27 mouse cellular contexts compared by ENCODE assay signal in the genomic region with DNA sequence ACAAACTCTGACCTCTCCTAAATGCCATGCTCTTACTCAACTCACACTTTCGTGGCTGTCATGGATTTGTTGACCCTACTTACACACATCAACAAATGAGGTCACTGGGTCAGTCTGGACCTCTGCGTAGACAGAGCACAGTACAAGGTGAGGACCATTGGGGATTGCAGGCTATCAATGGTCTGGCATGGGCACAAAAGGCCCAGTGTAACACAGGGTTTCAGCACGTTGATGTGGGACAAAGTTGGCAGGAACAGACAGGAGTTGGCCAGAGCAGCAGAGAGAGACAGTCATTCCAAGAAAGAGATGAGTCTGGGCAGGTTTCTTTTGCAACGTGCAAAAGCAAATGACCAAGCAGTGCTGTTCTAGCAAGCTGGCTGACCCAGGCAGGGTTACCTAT. TPM values are rescaled to one million over a fixed set of nuclear protein-coding genes. Genes with fewer than 3 reads are reported as not detected.
A peak's percentile ranks its signal among the peaks of the same experiment; 100 is the strongest.
DNase-seq lines count a peak whose midpoint lies in the region; ATAC-seq and TF ChIP-seq lines count a peak whose summit lies in the region.
"Had no signal": no experiment of that assay in that cellular context is flagged by ENCODE, and none has a peak within 500 bp of the region (broad histone marks: within the 10 kb centered on the region; RNA-seq: fewer than 3 reads in every experiment).

No protein-coding gene starts in this region.

- H3K79me2 ChIP-seq in CH12.LX (replicated peaks; ENCODE audit: control insufficient read depth, extremely low read depth, insufficient read depth, poor library complexity, severe bottlenecking), result no peaks in the 10 kb centered on the region; the same call in 1 of the 2 replicates

- WGBS in liver, embryonic 14.5 days (ENCODE audit: insufficient replicate concordance), result 65% methylated on average over 4 of the region's 4 CpGs

- no peak overlapping the region for H3K9ac ChIP-seq in CH12.LX (ENCODE audit: insufficient read depth, low read depth)
- no peak overlapping the region for H3K9ac ChIP-seq in liver, embryonic 14.5 days (replicated peaks)
- H3K9ac ChIP-seq: embryonic facial prominence, embryonic 12.5 days; forebrain, embryonic 12.5 days; forebrain, postnatal 0 days; kidney, embryonic 15.5 days; lung, embryonic 15.5 days; midbrain, embryonic 12.5 days; neural tube, embryonic 13.5 days had no signal

- TF ChIP-seq POLR2A in CH12.LX (IDR thresholded peaks at IDR 0.05; ENCODE audit: low read depth, low read length), result no peak

- no peak for TF ChIP-seq CTCF in CH12.LX (conservative IDR thresholded peaks at IDR 0.05 in 1 of 2, IDR thresholded peaks at IDR 0.05 in 1 of 2; ENCODE audit: low read depth in 2 of 2, low read length in 2 of 2)
- no peak for TF ChIP-seq CTCF in liver, embryonic 14.5 days (IDR thresholded peaks at IDR 0.05; ENCODE audit: low read depth)

- no peaks in the 10 kb centered on the region for H3K27me3 ChIP-seq in CH12.LX (replicated peaks)
- H3K27me3 ChIP-seq in liver, embryonic 14.5 days (ENCODE audit: control insufficient read depth, insufficient read depth, low read length), result no peaks in the 10 kb centered on the region
- H3K27me3 ChIP-seq: embryonic facial prominence, embryonic 12.5 days; forebrain, embryonic 12.5 days; kidney, embryonic 15.5 days; lung, embryonic 15.5 days; midbrain, embryonic 12.5 days; neural tube, embryonic 13.5 days had no signal

- ATAC-seq in liver, embryonic 14.5 days (ENCODE audit: insufficient read depth), result peak; percentile 76
- ATAC-seq: forebrain, postnatal 0 days; hindbrain, embryonic 16.5 days had no signal

- in situ Hi-C loops in CH12.LX (cut with MboI; ENCODE audit: low pct_ligation_motif_present, low pct_unique_long_range_greater_than_20kb, low sequenced_read_pairs), result no loop called here

- peak; percentile 35 for DNase-seq in adrenal gland, postnatal 14 days
- DNase-seq in adrenal gland, adult (ENCODE audit: inconsistent age in 2 of 2, low spot score in 1 of 2), result no peak
- DNase-seq in CH12.LX (ENCODE audit: extremely low read depth), result no peak
- DNase-seq in fat pad, adult 2 months (ENCODE audit: extremely low read depth, low read depth, low spot score), result peak; percentile 92
- DNase-seq in liver, embryonic 14.5 days (ENCODE audit: low read depth in 3 of 3, low spot score in 3 of 3), result peak in 1 of 3 experiments; percentile 26
- DNase-seq in urinary bladder, adult 2 months (ENCODE audit: low spot score), result no peak
- DNase-seq in thymus, postnatal 36 days, result no peak
- no peak for DNase-seq in spleen, postnatal 36 days (ENCODE audit: low spot score in 2 of 2)
- DNase-seq: adrenal gland, postnatal 25 days; cerebellum, adult 11-12 months; cerebellum, adult 9-11 months; embryo, embryonic 11 days; forebrain, postnatal 0 days; gastrocnemius, postnatal 10 days; heart, postnatal 14 days; kidney, postnatal 4 days; left cerebral cortex, postnatal 4 days; right cerebral cortex, postnatal 25 days; spleen, adult 18-20 months had no signal

- no peaks in the 10 kb centered on the region for H3K9me3 ChIP-seq in CH12.LX (replicated peaks; ENCODE audit: low read length)
- H3K9me3 ChIP-seq in liver, embryonic 14.5 days (ENCODE audit: control insufficient read depth, low read length), result no peaks in the 10 kb centered on the region
- H3K9me3 ChIP-seq: embryonic facial prominence, embryonic 12.5 days; forebrain, embryonic 12.5 days; kidney, embryonic 15.5 days; lung, embryonic 15.5 days; midbrain, embryonic 12.5 days; neural tube, embryonic 13.5 days had no signal

- H3K4me3 ChIP-seq in CH12.LX (replicated peaks in 1 of 3; ENCODE audit: low read depth in 2 of 3, low read length in 2 of 3, poor library complexity in 1 of 3), result no peak overlapping the region
- H3K4me3 ChIP-seq in liver, embryonic 14.5 days (ENCODE audit: insufficient read depth in 1 of 2, low read depth in 2 of 2, low read length in 2 of 2), result no peak overlapping the region
- H3K4me3 ChIP-seq: embryonic facial prominence, embryonic 12.5 days; forebrain, embryonic 12.5 days; hindbrain, embryonic 10.5 days; kidney, embryonic 15.5 days; lung, embryonic 15.5 days; midbrain, embryonic 12.5 days; neural tube, embryonic 13.5 days had no signal

- H3K36me3 ChIP-seq in CH12.LX (replicated peaks in 1 of 2; ENCODE audit: control insufficient read depth in 1 of 2, insufficient read depth in 1 of 2, low read length in 1 of 2), result peaks cover 73 to 82% of the 10 kb centered on the region in 2 experiments
- peaks cover 2% of the 10 kb centered on the region for H3K36me3 ChIP-seq in liver, embryonic 14.5 days (replicated peaks; ENCODE audit: control insufficient read depth, insufficient read depth, low read depth)

- H3K4me2 ChIP-seq in CH12.LX (ENCODE audit: insufficient read depth, low read depth, poor library complexity, severe bottlenecking), result no peak overlapping the region
- no peak overlapping the region for H3K4me2 ChIP-seq in liver, embryonic 14.5 days (ENCODE audit: low read depth)
- H3K4me2 ChIP-seq: embryonic facial prominence, embryonic 12.5 days; forebrain, embryonic 12.5 days; kidney, embryonic 15.5 days; lung, embryonic 15.5 days; midbrain, embryonic 12.5 days; neural tube, embryonic 13.5 days had no signal

- dilution Hi-C loops in CH12.LX (cut with MboI; ENCODE audit: extremely low pct_ligation_motif_present, extremely low pct_unique_long_range_greater_than_20kb, low sequenced_read_pairs), result no loop called here

- H3K4me1 ChIP-seq in CH12.LX (ENCODE audit: control insufficient read depth in 1 of 2, insufficient read depth in 2 of 2), result peaks cover 0 to 6% of the 10 kb centered on the region in 2 experiments; a peak in 2 of 4 replicates
- peaks cover 0 to 5% of the 10 kb centered on the region in 2 experiments; a peak in 1 of 4 replicates for H3K4me1 ChIP-seq in liver, embryonic 14.5 days (replicated peaks; ENCODE audit: control insufficient read depth in 2 of 2, insufficient read depth in 2 of 2, low read length in 1 of 2)
- H3K4me1 ChIP-seq: embryonic facial prominence, embryonic 12.5 days; kidney, embryonic 15.5 days; lung, embryonic 15.5 days; neural tube, embryonic 13.5 days had no signal

- TF ChIP-seq RAD21 in CH12.LX (IDR thresholded peaks at IDR 0.05; ENCODE audit: low read depth, low read length), result no peak

- TF ChIP-seq EP300 in CH12.LX (IDR thresholded peaks at IDR 0.05; ENCODE audit: low read length), result no peak
- no peak for TF ChIP-seq EP300 in liver, embryonic 14.5 days (IDR thresholded peaks at IDR 0.05; ENCODE audit: low read depth)

- H3K27ac ChIP-seq in CH12.LX (ENCODE audit: insufficient read depth, low read depth), result 0 out of 2 replicates have a peak overlapping the region, but pooled peaks have one; percentile 18
- no peak overlapping the region for H3K27ac ChIP-seq in liver, embryonic 14.5 days
- H3K27ac ChIP-seq: embryonic facial prominence, embryonic 12.5 days; forebrain, embryonic 12.5 days; hindbrain, embryonic 10.5 days; kidney, embryonic 15.5 days; lung, embryonic 15.5 days; midbrain, embryonic 12.5 days; neural tube, embryonic 13.5 days had no signal

TF ChIP-seq in CH12.LX, 34 proteins besides CTCF, POLR2A, EP300 and RAD21:
- TF ChIP-seq MYC (IDR thresholded peaks at IDR 0.05; ENCODE audit: low read depth, low read length) (no peak), UBTF (IDR thresholded peaks at IDR 0.05; ENCODE audit: low read depth, low read length) (no peak), POLR2AphosphoS2 (IDR thresholded peaks at IDR 0.05; ENCODE audit: low read depth, low read length) (no peak), IRF4 (IDR thresholded peaks at IDR 0.05; ENCODE audit: low read depth, low read length) (peak; percentile 51; the same call in 1 of the 2 replicates), ZC3H11A (IDR thresholded peaks at IDR 0.05; ENCODE audit: low read depth, low read length) (no peak), MXI1 (IDR thresholded peaks at IDR 0.05; ENCODE audit: low read depth, low read length) (no peak), ELF1 (IDR thresholded peaks at IDR 0.05; ENCODE audit: low read depth, low read length) (no peak)

RNA-seq across cellular contexts. Expression of a gene that starts 19.7 kb away (rescaled TPM):
- total RNA-seq in adrenal gland, postnatal 14 days (2021), result 33.1 and 37.4 TPM in 2 replicates
- total RNA-seq in CH12.LX (2012; rRNA removed) (67.1 and 67.4 TPM in 2 replicates), CH12.LX (2014; rRNA removed) (45.6 and 48.5 TPM in 2 replicates)
- 45.7 and 46.4 TPM in 2 replicates for polyA plus RNA-seq in CH12.LX (2012; ENCODE audit: insufficient read length, low read depth)
- 18.2 and 18.8 TPM in 2 replicates for polyA plus RNA-seq in liver, embryonic 14.5 days (2012; rRNA removed)
- 15.4 and 15.5 TPM in 2 replicates for polyA plus RNA-seq in liver, embryonic 14.5 days (2014; fragmentation: Nextera tagmentation; extraction: Ambion mirVana)
- 38.5 and 42.4 TPM in 2 replicates for polyA plus RNA-seq in urinary bladder, adult 2 months (2012; rRNA removed)

RNA-seq across cellular contexts. Expression of a gene that starts 24.5 kb away (rescaled TPM):
- 45.4 and 50.2 TPM in 2 replicates for total RNA-seq in adrenal gland, postnatal 14 days (2021)
- total RNA-seq in CH12.LX (2012; rRNA removed) (25.0 and 30.9 TPM in 2 replicates), CH12.LX (2014; rRNA removed) (33.1 and 33.8 TPM in 2 replicates)
- polyA plus RNA-seq in CH12.LX (2012; ENCODE audit: insufficient read length, low read depth), result 47.8 and 65.3 TPM in 2 replicates
- 9.3 and 15.6 TPM in 2 replicates for polyA plus RNA-seq in liver, embryonic 14.5 days (2012; rRNA removed)
- polyA plus RNA-seq in liver, embryonic 14.5 days (2014; fragmentation: Nextera tagmentation; extraction: Ambion mirVana), result 13.2 and 14.2 TPM in 2 replicates
- 41.4 and 47.0 TPM in 2 replicates for polyA plus RNA-seq in urinary bladder, adult 2 months (2012; rRNA removed)

RNA-seq across cellular contexts. Expression of a gene that starts 33.5 kb away (rescaled TPM):
- 61.8 and 67.6 TPM in 2 replicates for total RNA-seq in adrenal gland, postnatal 14 days (2021)
- total RNA-seq in CH12.LX (2012; rRNA removed) (57.1 and 59.8 TPM in 2 replicates), CH12.LX (2014; rRNA removed) (39.7 and 40.4 TPM in 2 replicates)
- polyA plus RNA-seq in CH12.LX (2012; ENCODE audit: insufficient read length, low read depth), result 50.1 and 52.8 TPM in 2 replicates
- 26.9 and 29.8 TPM in 2 replicates for polyA plus RNA-seq in liver, embryonic 14.5 days (2012; rRNA removed)
- 31.9 and 33.0 TPM in 2 replicates for polyA plus RNA-seq in liver, embryonic 14.5 days (2014; fragmentation: Nextera tagmentation; extraction: Ambion mirVana)
- 120 and 154 TPM in 2 replicates for polyA plus RNA-seq in urinary bladder, adult 2 months (2012; rRNA removed)

RNA-seq across cellular contexts. Expression of a gene that starts 52.3 kb away (rescaled TPM):
- 6.3 and 6.9 TPM in 2 replicates for total RNA-seq in adrenal gland, postnatal 14 days (2021)
- total RNA-seq in CH12.LX (2012; rRNA removed) (18.2 and 23.2 TPM in 2 replicates), CH12.LX (2014; rRNA removed) (19.0 and 22.8 TPM in 2 replicates)
- polyA plus RNA-seq in CH12.LX (2012; ENCODE audit: insufficient read length, low read depth), result 12.8 and 17.2 TPM in 2 replicates
- polyA plus RNA-seq in liver, embryonic 14.5 days (2012; rRNA removed), result 2.7 and 2.8 TPM in 2 replicates
- 2.9 and 3.1 TPM in 2 replicates for polyA plus RNA-seq in liver, embryonic 14.5 days (2014; fragmentation: Nextera tagmentation; extraction: Ambion mirVana)
- polyA plus RNA-seq in urinary bladder, adult 2 months (2012; rRNA removed), result 24.9 and 29.8 TPM in 2 replicates

Comparison
In these comparisons a context has a peak if more than half of its experiments do, and no peak if none do; other contexts are left out.
1. DNase-seq: peak in adrenal gland, postnatal 14 days (single experiment) and fat pad, adult 2 months (single experiment); none in adrenal gland, adult (0 of 2), CH12.LX (single experiment), urinary bladder, adult 2 months (single experiment), thymus, postnatal 36 days (0 of 2) and spleen, postnatal 36 days (0 of 2).